Mouse (Mus musculus): ENCODE data around the gene Olfr635. TPM values are rescaled to one million over a fixed set of nuclear protein-coding genes. Genes with fewer than 3 reads are reported as not detected.
"Not testable (repeated sequence)": the region's sequence is repeated elsewhere in the genome, so short reads cannot be mapped to it uniquely, and the experiment has no call there.

The Olfr635 gene
- total RNA-seq (2014; fragmentation: Nextera tagmentation) (not detected in 2 replicates), total RNA-seq (2017) (not detected in 2 replicates)

GRCm38 (mm10) chr7:103970852-103971251 is at the start of gene Olfr635:
Gene Olfr635 (plus strand): TSS chr7:103971152.
- ATAC-seq (replicated peaks; ENCODE audit: low FRiP score, low TSS enrichment, poor library complexity, severe bottlenecking), result no peak

DNA sequence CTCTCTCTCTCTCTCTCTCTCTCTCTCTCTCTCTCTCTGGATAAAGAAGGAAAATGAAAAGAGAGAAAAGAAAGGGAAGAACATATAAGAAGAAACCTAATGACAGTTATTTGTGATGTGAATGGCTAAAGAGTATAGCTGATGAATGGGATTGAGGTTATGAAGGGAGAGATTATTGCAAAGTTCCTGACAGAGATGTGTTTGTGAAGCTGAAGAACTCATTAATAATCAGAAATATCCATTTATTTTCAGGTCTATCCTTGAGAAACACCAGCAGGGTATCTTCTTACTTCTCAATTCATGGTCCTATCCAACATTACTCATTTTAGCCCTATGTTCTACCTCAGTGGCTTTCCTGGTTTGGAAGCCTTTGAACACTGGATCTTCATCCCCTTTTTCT is 42.4 kb upstream of the Olfr635 start, which contains the start of gene Olfr631:
Gene Olfr631, plus strand, starts transcription at position 301 of the 400 bp plus-strand sequence.
- ATAC-seq (replicated peaks; ENCODE audit: low FRiP score, low TSS enrichment, poor library complexity, severe bottlenecking), result no peak

- no peak for ATAC-seq (replicated peaks; ENCODE audit: low FRiP score, low TSS enrichment, poor library complexity, severe bottlenecking)
These were observed 36.7 kb upstream of the Olfr635 start, which contains the start of gene Olfr632 for GRCm38 (mm10) chr7:103934264-103934663. Gene Olfr632 (plus strand): TSS chr7:103934347.

- ATAC-seq (replicated peaks; ENCODE audit: low FRiP score, low TSS enrichment, poor library complexity, severe bottlenecking), result peak; percentile 97
These were observed 28.2 kb upstream of the Olfr635 start for GRCm38 (mm10) chr7:103942730-103943129.

DNA sequence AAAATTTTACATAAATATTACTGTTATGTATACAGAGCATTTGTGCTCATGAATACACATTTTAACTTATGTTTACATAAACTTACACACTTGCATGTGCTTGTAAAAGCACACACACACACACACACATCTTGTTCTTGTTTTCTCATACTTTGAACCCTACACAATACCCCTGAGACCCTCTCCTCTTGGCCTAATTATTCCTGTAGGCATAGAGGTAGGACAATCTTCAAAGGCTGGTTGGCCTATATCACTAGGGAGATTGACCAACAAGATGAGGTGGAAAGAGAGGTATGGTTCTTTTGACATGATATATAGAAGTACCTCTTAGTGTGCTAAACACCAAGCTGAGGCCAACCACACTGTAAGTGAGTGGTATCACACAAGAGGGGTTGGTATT is 26.8 kb upstream of the Olfr635 start, which contains the start of gene Olfr633:
Gene Olfr633, plus strand, starts transcription at position 301 of the 400 bp plus-strand sequence.
- no peak for ATAC-seq (replicated peaks; ENCODE audit: low FRiP score, low TSS enrichment, poor library complexity, severe bottlenecking)

DNA sequence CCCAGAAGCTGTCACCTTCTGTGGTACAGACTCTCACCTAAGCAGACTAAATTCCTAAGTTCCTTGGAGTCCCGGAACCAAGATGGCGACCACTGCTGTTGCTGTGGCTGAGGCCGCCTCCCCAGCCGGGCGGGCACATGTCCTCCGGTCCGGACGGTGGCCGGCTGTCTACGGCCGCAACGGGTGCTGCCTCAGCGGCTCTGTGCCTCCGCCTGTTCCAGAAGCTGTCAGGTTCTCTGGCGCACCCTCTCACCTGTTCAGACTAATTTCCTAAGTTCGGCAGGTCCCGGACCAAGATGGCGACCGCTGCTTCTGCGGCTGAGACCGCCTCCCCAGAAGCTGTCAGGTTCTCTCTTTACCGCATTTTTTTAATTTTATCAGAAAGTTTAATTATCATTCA is 4.1 kb upstream of the Olfr635 start:
- not testable (repeated sequence) for ATAC-seq (replicated peaks; ENCODE audit: low FRiP score, low TSS enrichment, poor library complexity, severe bottlenecking)

DNA sequence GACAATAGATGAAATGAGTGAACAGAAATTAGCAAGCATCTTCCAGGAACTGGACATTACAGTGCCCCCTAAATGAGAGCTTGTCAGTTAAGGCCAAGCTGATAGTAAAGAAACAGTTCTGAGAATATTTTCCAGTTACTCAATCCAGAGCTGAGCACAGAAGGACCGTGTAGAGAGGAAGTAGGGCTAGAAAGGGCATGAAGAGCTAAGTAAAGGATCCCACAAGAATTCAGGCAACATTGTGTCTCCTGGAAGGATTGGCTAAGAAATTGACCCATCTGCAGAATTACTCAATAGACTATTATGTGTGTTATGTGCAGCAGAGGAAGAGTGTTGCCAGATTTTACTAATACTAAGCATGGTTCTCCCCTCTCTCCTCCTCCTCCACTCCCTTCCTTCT is 830 bp downstream of the Olfr635 start:
- ATAC-seq (replicated peaks; ENCODE audit: low FRiP score, low TSS enrichment, poor library complexity, severe bottlenecking), result no peak

DNA sequence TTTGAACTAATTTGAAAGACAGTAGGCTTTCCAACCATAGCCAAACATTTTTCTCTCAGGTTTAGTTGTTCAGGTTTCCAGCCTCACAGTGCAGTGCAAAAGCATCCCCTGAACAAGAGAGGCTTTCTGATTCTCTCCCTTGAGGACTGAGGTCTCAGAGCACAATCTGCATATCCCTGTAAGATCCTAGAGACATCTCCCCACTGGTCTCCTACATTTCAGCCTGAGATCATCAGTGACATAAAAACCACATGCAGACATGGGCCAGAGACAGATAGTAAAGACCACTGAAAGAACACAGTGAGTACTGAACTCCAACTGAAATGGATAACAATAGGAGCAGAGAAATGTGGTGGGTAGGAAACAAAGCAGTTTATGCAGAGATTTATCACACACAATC is 27.5 kb downstream of the Olfr635 start, which contains the start of gene Olfr638:
Gene Olfr638, plus strand, starts transcription at position 301 of the 400 bp plus-strand sequence.
- ATAC-seq (replicated peaks; ENCODE audit: low FRiP score, low TSS enrichment, poor library complexity, severe bottlenecking), result no peak

DNA sequence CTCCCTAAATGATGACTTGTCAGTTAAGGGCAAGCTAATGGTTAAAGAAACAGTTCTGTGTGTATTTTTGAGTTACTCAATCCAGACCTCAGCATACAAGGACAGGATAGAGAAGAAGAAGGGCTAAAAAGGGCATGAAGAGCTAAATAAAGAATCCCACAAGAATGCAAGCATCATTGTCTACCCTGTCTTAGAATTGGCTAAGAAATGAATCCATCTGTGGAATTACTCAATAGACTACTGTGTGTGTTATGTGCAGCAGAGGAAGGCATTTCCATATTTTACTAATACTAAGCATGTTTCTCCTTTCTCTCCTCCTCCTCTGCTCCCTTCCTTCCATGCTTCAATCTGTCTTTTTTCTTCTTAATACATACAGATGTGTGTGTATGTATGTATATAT is 28.2 kb downstream of the Olfr635 start:
- ATAC-seq (replicated peaks; ENCODE audit: low FRiP score, low TSS enrichment, poor library complexity, severe bottlenecking), result no peak

- no peak for ATAC-seq (replicated peaks; ENCODE audit: low FRiP score, low TSS enrichment, poor library complexity, severe bottlenecking)
These were observed 46.3 kb downstream of the Olfr635 start, which contains the start of gene Olfr639 for GRCm38 (mm10) chr7:104017203-104017602. Gene Olfr639 (minus strand): TSS chr7:104017303.

DNA sequence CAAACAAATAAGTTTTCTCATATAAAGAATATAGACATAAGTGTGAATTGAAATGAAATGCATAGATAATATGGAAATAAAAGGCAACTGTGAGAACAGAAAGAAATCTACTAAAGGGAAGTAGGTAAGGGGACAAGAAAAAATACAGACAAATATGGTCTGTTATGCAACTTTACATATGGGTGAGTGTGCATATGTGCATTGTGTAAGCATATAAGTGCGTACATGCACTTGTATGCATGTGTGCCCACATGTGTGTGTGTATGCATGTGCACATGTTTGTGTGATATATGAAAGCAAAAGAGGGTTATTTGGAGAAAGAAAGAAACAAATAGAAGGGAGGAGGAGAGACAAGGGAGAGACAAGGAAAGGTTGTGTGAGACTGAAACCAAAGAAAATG is 48.0 kb downstream of the Olfr635 start:
- ATAC-seq (replicated peaks; ENCODE audit: low FRiP score, low TSS enrichment, poor library complexity, severe bottlenecking), result no peak

- no peak for ATAC-seq (replicated peaks; ENCODE audit: low FRiP score, low TSS enrichment, poor library complexity, severe bottlenecking)
These were observed 50.7 kb downstream of the Olfr635 start for GRCm38 (mm10) chr7:104021651-104022050.

DNA sequence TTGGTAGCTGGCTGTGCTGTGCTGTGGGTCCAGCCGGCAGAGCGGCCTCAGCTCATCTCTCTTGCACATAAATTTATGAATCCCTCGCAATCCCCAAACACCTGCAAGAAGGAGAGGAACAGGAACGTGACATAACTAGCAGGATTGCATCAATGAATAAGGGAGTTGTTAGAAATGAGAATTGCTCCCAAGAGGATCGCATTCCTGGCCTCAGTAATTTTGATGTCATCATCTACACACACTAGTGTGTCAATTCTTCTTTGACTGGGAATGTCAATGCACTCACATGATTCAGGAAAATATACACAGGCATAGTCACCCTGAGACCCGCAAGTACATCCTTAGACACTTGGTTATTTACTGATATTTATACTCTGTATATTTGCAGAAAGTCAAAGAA is 54.5 kb downstream of the Olfr635 start, which contains the start of gene Olfr640:
Gene Olfr640, minus strand, starts transcription at position 101 of the 400 bp plus-strand sequence.
- no peak for ATAC-seq (replicated peaks; ENCODE audit: low FRiP score, low TSS enrichment, poor library complexity, severe bottlenecking)

GRCm38 (mm10) chr7:104026978-104027377 is 56.0 kb downstream of the Olfr635 start:
- ATAC-seq (replicated peaks; ENCODE audit: low FRiP score, low TSS enrichment, poor library complexity, severe bottlenecking), result no peak

DNA sequence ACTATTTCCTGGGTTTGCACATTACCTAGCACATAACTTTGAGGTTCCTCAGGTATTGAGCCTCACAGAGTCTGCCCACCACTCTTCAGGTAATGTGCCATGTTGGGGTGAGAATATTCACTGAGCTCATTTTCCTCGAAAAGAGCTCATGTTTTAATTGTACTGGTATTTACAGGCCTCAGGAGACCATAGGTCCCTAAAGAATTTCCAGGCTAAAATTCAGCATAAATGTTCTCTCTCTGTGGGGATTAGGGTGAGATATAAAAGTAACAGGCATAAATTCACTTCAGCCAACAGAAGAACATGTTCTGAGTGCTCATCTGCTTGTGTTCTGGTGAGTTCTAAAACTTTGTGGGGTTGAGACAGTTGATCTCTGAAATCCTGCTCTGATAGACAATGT is 64.2 kb downstream of the Olfr635 start, which contains the start of gene Olfr641:
Gene Olfr641, plus strand, starts transcription at position 301 of the 400 bp plus-strand sequence.
- no peak for ATAC-seq (replicated peaks; ENCODE audit: low FRiP score, low TSS enrichment, poor library complexity, severe bottlenecking)

Other genes starting within 250 kb of the Olfr635 start
Only the 30 nearest of the 34 such genes appear.
- not detected in 2 replicates for gene Olfr630, start 213.8 kb upstream of the Olfr635 start, total RNA-seq (2014; fragmentation: Nextera tagmentation)
- gene Olfr630, start 213.8 kb upstream of the Olfr635 start, total RNA-seq (2017), result not detected in 2 replicates
- not detected in 2 replicates for gene Olfr69, start 199.6 kb upstream of the Olfr635 start, total RNA-seq (2014; fragmentation: Nextera tagmentation)
- not detected in 2 replicates for gene Olfr69, start 199.6 kb upstream of the Olfr635 start, total RNA-seq (2017)
- gene Olfr68, start 191.5 kb upstream of the Olfr635 start, total RNA-seq (2014; fragmentation: Nextera tagmentation), result not detected in 2 replicates
- gene Olfr68, start 191.5 kb upstream of the Olfr635 start, total RNA-seq (2017), result not detected in 2 replicates
- not detected in 2 replicates for gene Olfr67, start 179.3 kb upstream of the Olfr635 start, total RNA-seq (2014; fragmentation: Nextera tagmentation)
- gene Olfr67, start 179.3 kb upstream of the Olfr635 start, total RNA-seq (2017), result not detected in 2 replicates
- 118 and 169 TPM in 2 replicates for gene Hbb-bt, start 157.2 kb upstream of the Olfr635 start, total RNA-seq (2014; fragmentation: Nextera tagmentation)
- 10.7 and 57.4 TPM in 2 replicates for gene Hbb-bt, start 157.2 kb upstream of the Olfr635 start, total RNA-seq (2017)
- gene Hbb-bs, start 143.1 kb upstream of the Olfr635 start, total RNA-seq (2014; fragmentation: Nextera tagmentation), result 149 and 199 TPM in 2 replicates
- gene Hbb-bs, start 143.1 kb upstream of the Olfr635 start, total RNA-seq (2017), result 20.1 and 148 TPM in 2 replicates
- not detected in 2 replicates for gene Hbb-bh2, start 130.6 kb upstream of the Olfr635 start, total RNA-seq (2014; fragmentation: Nextera tagmentation)
- gene Hbb-bh2, start 130.6 kb upstream of the Olfr635 start, total RNA-seq (2017), result not detected in 2 replicates
- not detected in 2 replicates for gene Hbb-bh1, start 128.0 kb upstream of the Olfr635 start, total RNA-seq (2014; fragmentation: Nextera tagmentation)
- not detected in 2 replicates for gene Hbb-bh1, start 128.0 kb upstream of the Olfr635 start, total RNA-seq (2017)
- gene Hbb-y, start 117.9 kb upstream of the Olfr635 start, total RNA-seq (2014; fragmentation: Nextera tagmentation), result not detected in 2 replicates
- not detected in 2 replicates for gene Hbb-y, start 117.9 kb upstream of the Olfr635 start, total RNA-seq (2017)
- gene Olfr66, start 84.9 kb upstream of the Olfr635 start, total RNA-seq (2014; fragmentation: Nextera tagmentation), result not detected in 2 replicates
- gene Olfr66, start 84.9 kb upstream of the Olfr635 start, total RNA-seq (2017), result not detected in 2 replicates
- not detected in 2 replicates for gene Olfr64, start 76.7 kb upstream of the Olfr635 start, total RNA-seq (2014; fragmentation: Nextera tagmentation)
- not detected in 2 replicates for gene Olfr64, start 76.7 kb upstream of the Olfr635 start, total RNA-seq (2017)
- not detected in 2 replicates for gene Olfr65, start 67.7 kb upstream of the Olfr635 start, total RNA-seq (2014; fragmentation: Nextera tagmentation)
- gene Olfr65, start 67.7 kb upstream of the Olfr635 start, total RNA-seq (2017), result not detected in 2 replicates
- gene Olfr631, start 42.3 kb upstream of the Olfr635 start, total RNA-seq (2014; fragmentation: Nextera tagmentation), result not detected in 2 replicates
- not detected in 2 replicates for gene Olfr631, start 42.3 kb upstream of the Olfr635 start, total RNA-seq (2017)
- gene Olfr632, start 36.8 kb upstream of the Olfr635 start, total RNA-seq (2014; fragmentation: Nextera tagmentation), result not detected in 2 replicates
- gene Olfr632, start 36.8 kb upstream of the Olfr635 start, total RNA-seq (2017), result not detected in 2 replicates
- not detected in 2 replicates for gene Olfr633, start 26.7 kb upstream of the Olfr635 start, total RNA-seq (2014; fragmentation: Nextera tagmentation)
- gene Olfr633, start 26.7 kb upstream of the Olfr635 start, total RNA-seq (2017), result not detected in 2 replicates
- not detected in 2 replicates for gene Olfr638, start 27.6 kb downstream of the Olfr635 start, total RNA-seq (2014; fragmentation: Nextera tagmentation)
- not detected in 2 replicates for gene Olfr638, start 27.6 kb downstream of the Olfr635 start, total RNA-seq (2017)
- gene Olfr639, start 46.2 kb downstream of the Olfr635 start, total RNA-seq (2014; fragmentation: Nextera tagmentation), result not detected in 2 replicates
- gene Olfr639, start 46.2 kb downstream of the Olfr635 start, total RNA-seq (2017), result not detected in 2 replicates
- not detected in 2 replicates for gene Olfr640, start 54.4 kb downstream of the Olfr635 start, total RNA-seq (2014; fragmentation: Nextera tagmentation)
- not detected in 2 replicates for gene Olfr640, start 54.4 kb downstream of the Olfr635 start, total RNA-seq (2017)
- not detected in 2 replicates for gene Olfr641, start 64.3 kb downstream of the Olfr635 start, total RNA-seq (2014; fragmentation: Nextera tagmentation)
- gene Olfr641, start 64.3 kb downstream of the Olfr635 start, total RNA-seq (2017), result not detected in 2 replicates
- gene Olfr642, start 81.5 kb downstream of the Olfr635 start, total RNA-seq (2014; fragmentation: Nextera tagmentation), result not detected in 2 replicates
- not detected in 2 replicates for gene Olfr642, start 81.5 kb downstream of the Olfr635 start, total RNA-seq (2017)
- not detected in 2 replicates for gene 4930516K23Rik, start 90.3 kb downstream of the Olfr635 start, total RNA-seq (2014; fragmentation: Nextera tagmentation)
- gene 4930516K23Rik, start 90.3 kb downstream of the Olfr635 start, total RNA-seq (2017), result not detected in 2 replicates
- not detected in 2 replicates for gene Olfr644, start 100.7 kb downstream of the Olfr635 start, total RNA-seq (2014; fragmentation: Nextera tagmentation)
- not detected in 2 replicates for gene Olfr644, start 100.7 kb downstream of the Olfr635 start, total RNA-seq (2017)
- not detected in 2 replicates for gene Olfr645, start 114.3 kb downstream of the Olfr635 start, total RNA-seq (2014; fragmentation: Nextera tagmentation)
- gene Olfr645, start 114.3 kb downstream of the Olfr635 start, total RNA-seq (2017), result not detected in 2 replicates
- gene Olfr646, start 133.7 kb downstream of the Olfr635 start, total RNA-seq (2014; fragmentation: Nextera tagmentation), result not detected in 2 replicates
- gene Olfr646, start 133.7 kb downstream of the Olfr635 start, total RNA-seq (2017), result not detected in 2 replicates
- not detected in 2 replicates for gene Ubqln5, start 158.7 kb downstream of the Olfr635 start, total RNA-seq (2014; fragmentation: Nextera tagmentation)
- not detected in 2 replicates for gene Ubqln5, start 158.7 kb downstream of the Olfr635 start, total RNA-seq (2017)
- not detected in 2 replicates for gene Olfr643, start 166.3 kb downstream of the Olfr635 start, total RNA-seq (2014; fragmentation: Nextera tagmentation)
- gene Olfr643, start 166.3 kb downstream of the Olfr635 start, total RNA-seq (2017), result not detected in 2 replicates
- gene Ubqln3, start 172.1 kb downstream of the Olfr635 start, total RNA-seq (2014; fragmentation: Nextera tagmentation), result not detected in 2 replicates
- not detected in 2 replicates for gene Ubqln3, start 172.1 kb downstream of the Olfr635 start, total RNA-seq (2017)
- gene Ubqlnl, start 179.4 kb downstream of the Olfr635 start, total RNA-seq (2014; fragmentation: Nextera tagmentation), result not detected in 2 replicates
- not detected in 2 replicates for gene Ubqlnl, start 179.4 kb downstream of the Olfr635 start, total RNA-seq (2017)
- not detected in 2 replicates for gene Olfm5, start 193.7 kb downstream of the Olfr635 start, total RNA-seq (2014; fragmentation: Nextera tagmentation)
- not detected in 2 replicates for gene Olfm5, start 193.7 kb downstream of the Olfr635 start, total RNA-seq (2017)
- gene Olfr648, start 212.2 kb downstream of the Olfr635 start, total RNA-seq (2014; fragmentation: Nextera tagmentation), result 0.92 TPM in 1 of 2 replicates, not detected in the other
- gene Olfr648, start 212.2 kb downstream of the Olfr635 start, total RNA-seq (2017), result not detected in 2 replicates